Mouse (Mus musculus): ENCODE measurements around the gene Hnrnph2.

Hnrnph2 gene

GRCm38 (mm10) chrX:134614306-134614705 is 13.3 kb downstream of the Hnrnph2 start:
- no peak for DNase-seq (ENCODE audit: low spot score in 2 of 2)

GRCm38 (mm10) chrX:134619695-134620094 is 18.7 kb downstream of the Hnrnph2 start:
- DNase-seq (ENCODE audit: low spot score in 2 of 2): no peak

GRCm38 (mm10) chrX:134620254-134620865 is 19.4 kb downstream of the Hnrnph2 start:
- no peak for DNase-seq (ENCODE audit: low spot score in 2 of 2)

- DNase-seq (ENCODE audit: low spot score in 2 of 2): no peak
Observed at GRCm38 (mm10) chrX:134621685-134622084, 20.7 kb downstream of the Hnrnph2 start.

- DNase-seq (ENCODE audit: low spot score in 2 of 2): no peak
Observed at GRCm38 (mm10) chrX:134623350-134623749, 22.4 kb downstream of the Hnrnph2 start.

DNA sequence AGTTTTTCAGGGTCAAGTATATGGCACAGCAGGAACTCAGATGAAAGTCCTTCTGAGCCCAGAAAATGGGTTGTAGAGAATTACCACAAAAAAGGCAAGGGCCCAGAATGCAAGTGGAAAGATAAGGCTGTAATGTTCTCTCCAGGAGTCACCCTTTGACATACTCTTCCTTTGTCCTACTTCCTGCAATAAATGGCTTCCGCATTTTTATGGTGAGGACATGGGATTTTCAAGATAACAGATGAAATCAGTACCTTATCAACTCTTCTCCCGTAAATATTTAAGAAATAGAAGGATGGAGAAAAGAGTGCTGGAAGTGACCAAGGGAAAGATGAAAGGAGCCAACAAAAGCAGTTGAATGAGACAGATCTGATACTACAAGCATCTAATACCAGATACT is 27.2 kb downstream of the Hnrnph2 start:
- DNase-seq (ENCODE audit: low spot score in 2 of 2): no peak

DNA sequence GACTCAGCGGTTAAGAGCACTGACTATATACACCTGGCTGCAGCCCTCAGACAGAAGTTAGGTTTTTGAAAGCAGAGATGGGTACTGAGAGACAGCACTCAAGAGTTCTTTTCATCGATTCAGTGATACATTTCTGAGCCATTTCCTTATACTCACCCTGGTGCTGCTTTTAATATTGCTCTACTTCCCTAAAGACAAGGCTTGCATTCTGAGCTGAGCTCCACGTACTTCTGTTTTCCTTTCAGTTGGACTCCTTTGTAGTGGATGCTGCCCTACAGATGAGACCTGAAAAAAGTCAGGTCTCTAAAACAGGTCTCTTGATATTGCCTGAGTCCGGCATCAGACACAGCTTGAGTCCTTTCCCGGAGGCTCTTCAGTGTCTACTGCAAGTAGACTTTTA is 31.7 kb downstream of the Hnrnph2 start:
- no peak for DNase-seq (ENCODE audit: low spot score in 2 of 2)

- no peak for DNase-seq (ENCODE audit: low spot score in 2 of 2)
Observed at GRCm38 (mm10) chrX:134635111-134635510, 34.1 kb downstream of the Hnrnph2 start.

- peak in 1 of 2 experiments; percentile 4 for DNase-seq (ENCODE audit: low spot score in 2 of 2)
Observed at GRCm38 (mm10) chrX:134635860-134636259, 34.9 kb downstream of the Hnrnph2 start.

DNA sequence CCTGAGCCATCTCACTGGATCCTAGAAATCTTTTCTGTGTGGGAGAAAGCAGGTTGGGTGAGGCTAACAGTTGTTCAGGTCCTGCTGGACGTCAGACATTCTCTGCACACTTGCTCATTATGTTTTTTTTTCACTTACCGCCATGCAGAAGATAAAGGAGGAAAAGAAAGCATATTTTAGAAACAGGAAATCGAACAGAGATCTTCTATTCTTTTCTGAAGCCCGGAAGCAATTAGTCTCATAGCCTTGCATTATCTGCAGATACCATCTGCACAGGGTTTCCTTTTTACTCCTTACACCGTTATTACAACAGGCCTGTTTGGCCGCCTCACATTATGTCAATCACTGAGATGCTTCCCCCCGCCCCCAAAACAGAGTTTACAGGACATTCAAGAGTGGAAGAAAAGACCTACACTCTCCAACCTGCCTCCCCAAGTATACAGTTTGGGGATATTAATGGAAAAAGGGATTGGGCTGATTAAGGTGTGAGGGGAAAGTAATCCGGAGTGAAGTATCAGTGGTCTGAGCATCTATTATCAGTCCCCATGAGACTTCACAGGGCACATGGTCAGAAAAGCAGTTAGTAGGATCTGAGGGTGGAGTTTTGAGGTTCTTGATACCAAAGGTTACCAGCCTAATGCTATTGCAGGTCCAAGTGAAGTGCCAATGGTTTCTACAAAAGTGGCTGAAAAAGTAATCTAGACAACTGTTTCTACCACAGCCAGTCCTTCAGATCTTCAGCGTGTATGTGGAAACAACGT is 40.2 kb downstream of the Hnrnph2 start:
- DNase-seq (ENCODE audit: low spot score in 2 of 2): no peak

DNA sequence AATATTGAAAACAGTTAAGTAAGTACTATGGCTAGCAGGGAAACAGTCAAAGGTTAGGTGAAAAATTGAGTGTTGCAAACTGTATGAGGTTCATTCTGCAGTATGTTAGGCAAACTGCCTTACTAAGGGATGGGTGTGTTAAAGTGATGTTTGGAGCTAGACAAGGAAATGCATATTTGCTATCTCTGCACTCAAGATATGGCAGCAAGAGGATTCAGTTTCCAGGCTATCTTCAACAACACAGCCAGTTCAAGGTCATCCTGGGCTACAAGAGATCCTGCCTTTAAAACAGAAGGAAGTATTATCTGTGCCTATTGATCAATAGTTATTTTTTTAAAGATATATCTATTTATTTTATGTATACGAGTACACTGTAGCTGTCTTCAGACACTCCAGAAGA is 45.4 kb downstream of the Hnrnph2 start:
- no peak for DNase-seq (ENCODE audit: low spot score in 2 of 2)

DNA sequence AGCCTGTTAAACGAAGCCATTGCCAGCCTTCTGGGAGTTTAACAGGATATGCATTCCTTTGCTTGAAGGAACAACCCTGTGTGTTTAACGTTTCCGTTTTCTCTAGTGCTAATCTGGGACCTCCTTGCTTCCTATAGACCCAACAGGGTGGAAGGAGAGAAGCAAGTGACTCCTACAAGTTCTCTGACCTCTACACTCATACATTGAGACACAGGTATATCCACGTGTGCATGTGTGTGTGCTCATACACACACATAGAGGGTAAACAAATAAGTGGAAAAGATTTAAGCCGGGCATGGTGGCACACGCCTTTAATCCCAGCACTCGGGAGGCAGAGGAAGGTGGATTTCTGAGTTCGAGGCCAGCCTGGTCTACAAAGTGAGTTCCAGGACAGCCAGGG is 46.4 kb downstream of the Hnrnph2 start:
- no peak for DNase-seq (ENCODE audit: low spot score in 2 of 2)

- peak; percentile 19 to 70 for DNase-seq (ENCODE audit: low spot score in 2 of 2)
Observed at GRCm38 (mm10) chrX:134648031-134648692, 47.2 kb downstream of the Hnrnph2 start.

DNA sequence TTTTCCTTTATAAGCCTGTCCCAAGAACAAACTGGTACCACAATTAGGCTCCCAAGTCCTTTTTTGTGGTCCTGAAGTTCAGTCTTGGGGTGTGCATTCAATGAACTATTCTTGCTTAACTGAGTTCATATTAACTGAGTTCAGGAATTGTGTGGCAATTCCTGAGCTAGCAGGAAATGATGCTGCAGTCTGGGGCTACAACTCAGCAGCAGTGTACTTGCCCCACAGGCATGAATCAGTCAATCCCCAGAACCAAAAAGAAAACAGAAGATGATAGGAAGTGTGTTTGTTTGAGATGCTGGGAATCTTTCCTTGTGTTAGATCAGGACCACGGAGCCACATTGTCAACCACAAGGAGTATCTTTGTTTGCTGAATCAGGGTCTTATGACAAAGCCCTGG is 51.1 kb downstream of the Hnrnph2 start:
- no peak for DNase-seq (ENCODE audit: low spot score in 2 of 2)

Measured in heart, adult 9 months (tissue).